Mouse (Mus musculus): ENCODE measurements at regions not wholly inside any gene's neighbourhood (a gene's known extent, or its start where the extent isn't known, plus 50 kb on each side); places are given as distances from the start of the nearest gene placed in this dataset.

- TF ChIP-seq TAL1 (conservative IDR thresholded peaks at IDR 0.05; ENCODE audit: low read depth, low read length) (no peak), POLR2AphosphoS5 (IDR thresholded peaks at IDR 0.05; ENCODE audit: insufficient replicate concordance, low read depth, low read length) (no peak), GATA1 (IDR thresholded peaks at IDR 0.05; ENCODE audit: borderline replicate concordance, low read length) (no peak), CTCF (IDR thresholded peaks at IDR 0.05; ENCODE audit: low read depth, low read length) (no peak), GATA2 (IDR thresholded peaks at IDR 0.05; ENCODE audit: borderline replicate concordance, low read depth, low read length) (no peak)
- Histone ChIP-seq H3K4me3 (ENCODE audit: low read depth, low read length) (no peak overlapping the region), H3K4me1 (ENCODE audit: insufficient read depth, low read depth, low read length) (no peaks in the 10 kb centered on the region), H3K36me3 (replicated peaks) (no peaks in the 10 kb centered on the region), H3K27me3 (ENCODE audit: insufficient read depth, low read length) (no peaks in the 10 kb centered on the region), H3K9me3 (replicated peaks) (peaks cover 5% of the 10 kb centered on the region; the same call in 1 of the 2 replicates)
- ATAC-seq (ENCODE audit: extremely low read depth, insufficient number of reproducible peaks, low FRiP score, poor library complexity, severe bottlenecking), result no peak
- no peak for DNase-seq (ENCODE audit: low spot score)
Observed at GRCm38 (mm10) chr3:156376717-156377116, 184.9 kb upstream of the Negr1 start.

GRCm38 (mm10) chr3:156382919-156383318 lies 178.7 kb upstream of the Negr1 start:
- no peak for ATAC-seq (ENCODE audit: extremely low read depth, insufficient number of reproducible peaks, low FRiP score, poor library complexity, severe bottlenecking)
- TF ChIP-seq GATA2 (IDR thresholded peaks at IDR 0.05; ENCODE audit: borderline replicate concordance, low read depth, low read length) (no peak), POLR2AphosphoS5 (IDR thresholded peaks at IDR 0.05; ENCODE audit: insufficient replicate concordance, low read depth, low read length) (no peak), CTCF (IDR thresholded peaks at IDR 0.05; ENCODE audit: low read depth, low read length) (no peak), TAL1 (conservative IDR thresholded peaks at IDR 0.05; ENCODE audit: low read depth, low read length) (no peak), GATA1 (IDR thresholded peaks at IDR 0.05; ENCODE audit: borderline replicate concordance, low read length) (no peak)

GRCm38 (mm10) chr3:156406136-156406535 lies 155.5 kb upstream of the Negr1 start:
- H3K36me3 ChIP-seq (replicated peaks), result no peaks in the 10 kb centered on the region
- H3K9me3 ChIP-seq (replicated peaks), result peaks cover 4% of the 10 kb centered on the region; the same call in 1 of the 2 replicates
- no peaks in the 10 kb centered on the region for H3K4me1 ChIP-seq (ENCODE audit: insufficient read depth, low read depth, low read length)
- H3K27me3 ChIP-seq (ENCODE audit: insufficient read depth, low read length), result no peaks in the 10 kb centered on the region
- ATAC-seq (ENCODE audit: extremely low read depth, insufficient number of reproducible peaks, low FRiP score, poor library complexity, severe bottlenecking) (no peak), DNase-seq (ENCODE audit: low spot score) (no peak)
- no peak for TF ChIP-seq CTCF (IDR thresholded peaks at IDR 0.05; ENCODE audit: low read depth, low read length)
- TF ChIP-seq GATA2 (IDR thresholded peaks at IDR 0.05; ENCODE audit: borderline replicate concordance, low read depth, low read length), result no peak
- no peak for TF ChIP-seq TAL1 (conservative IDR thresholded peaks at IDR 0.05; ENCODE audit: low read depth, low read length)
- no peak for TF ChIP-seq GATA1 (IDR thresholded peaks at IDR 0.05; ENCODE audit: borderline replicate concordance, low read length)
- no peak for TF ChIP-seq POLR2AphosphoS5 (IDR thresholded peaks at IDR 0.05; ENCODE audit: insufficient replicate concordance, low read depth, low read length)
- no peak overlapping the region for H3K4me3 ChIP-seq (ENCODE audit: low read depth, low read length)

More at GRCm38 (mm10) chr3:156382919-156383318, 178.7 kb upstream of the Negr1 start:
- Histone ChIP-seq H3K4me1 (ENCODE audit: insufficient read depth, low read depth, low read length) (no peaks in the 10 kb centered on the region), H3K4me3 (ENCODE audit: low read depth, low read length) (no peak overlapping the region), H3K9me3 (replicated peaks) (no peaks in the 10 kb centered on the region), H3K27me3 (ENCODE audit: insufficient read depth, low read length) (no peaks in the 10 kb centered on the region), H3K36me3 (replicated peaks) (no peaks in the 10 kb centered on the region)
- DNase-seq (ENCODE audit: low spot score), result no peak

- Histone ChIP-seq H3K4me1 (ENCODE audit: insufficient read depth, low read depth, low read length) (no peaks in the 10 kb centered on the region), H3K27me3 (ENCODE audit: insufficient read depth, low read length) (no peaks in the 10 kb centered on the region), H3K9me3 (replicated peaks) (peaks cover 4% of the 10 kb centered on the region; the same call in 1 of the 2 replicates), H3K4me3 (ENCODE audit: low read depth, low read length) (no peak overlapping the region), H3K36me3 (replicated peaks) (no peaks in the 10 kb centered on the region)
- ATAC-seq (ENCODE audit: extremely low read depth, insufficient number of reproducible peaks, low FRiP score, poor library complexity, severe bottlenecking), result no peak
- DNase-seq (ENCODE audit: low spot score), result no peak
- no peak for TF ChIP-seq CTCF (IDR thresholded peaks at IDR 0.05; ENCODE audit: low read depth, low read length)
- no peak for TF ChIP-seq POLR2AphosphoS5 (IDR thresholded peaks at IDR 0.05; ENCODE audit: insufficient replicate concordance, low read depth, low read length)
- TF ChIP-seq GATA1 (IDR thresholded peaks at IDR 0.05; ENCODE audit: borderline replicate concordance, low read length), result no peak
- TF ChIP-seq TAL1 (conservative IDR thresholded peaks at IDR 0.05; ENCODE audit: low read depth, low read length), result no peak
- TF ChIP-seq GATA2 (IDR thresholded peaks at IDR 0.05; ENCODE audit: borderline replicate concordance, low read depth, low read length), result no peak
Observed at GRCm38 (mm10) chr3:156407112-156407511, 154.5 kb upstream of the Negr1 start.

GRCm38 (mm10) chr3:156410126-156410525 lies 151.5 kb upstream of the Negr1 start:
- no peak for TF ChIP-seq GATA1 (IDR thresholded peaks at IDR 0.05; ENCODE audit: borderline replicate concordance, low read length)
- no peak for TF ChIP-seq POLR2AphosphoS5 (IDR thresholded peaks at IDR 0.05; ENCODE audit: insufficient replicate concordance, low read depth, low read length)
- DNase-seq (ENCODE audit: low spot score) (no peak), ATAC-seq (ENCODE audit: extremely low read depth, insufficient number of reproducible peaks, low FRiP score, poor library complexity, severe bottlenecking) (no peak)
- H3K4me3 ChIP-seq (ENCODE audit: low read depth, low read length), result no peak overlapping the region
- no peaks in the 10 kb centered on the region for H3K4me1 ChIP-seq (ENCODE audit: insufficient read depth, low read depth, low read length)
- peaks cover 5% of the 10 kb centered on the region for H3K9me3 ChIP-seq (replicated peaks)
- H3K27me3 ChIP-seq (ENCODE audit: insufficient read depth, low read length), result no peaks in the 10 kb centered on the region
- H3K36me3 ChIP-seq (replicated peaks), result no peaks in the 10 kb centered on the region

- ATAC-seq (ENCODE audit: extremely low read depth, insufficient number of reproducible peaks, low FRiP score, poor library complexity, severe bottlenecking) (no peak), DNase-seq (ENCODE audit: low spot score) (no peak)
- no peaks in the 10 kb centered on the region for H3K4me1 ChIP-seq (ENCODE audit: insufficient read depth, low read depth, low read length)
- TF ChIP-seq CTCF (IDR thresholded peaks at IDR 0.05; ENCODE audit: low read depth, low read length) (no peak), GATA2 (IDR thresholded peaks at IDR 0.05; ENCODE audit: borderline replicate concordance, low read depth, low read length) (no peak), GATA1 (IDR thresholded peaks at IDR 0.05; ENCODE audit: borderline replicate concordance, low read length) (no peak), TAL1 (conservative IDR thresholded peaks at IDR 0.05; ENCODE audit: low read depth, low read length) (no peak), POLR2AphosphoS5 (IDR thresholded peaks at IDR 0.05; ENCODE audit: insufficient replicate concordance, low read depth, low read length) (no peak)
- H3K36me3 ChIP-seq (replicated peaks), result no peaks in the 10 kb centered on the region
- H3K4me3 ChIP-seq (ENCODE audit: low read depth, low read length), result no peak overlapping the region
- H3K9me3 ChIP-seq (replicated peaks), result peaks cover 5% of the 10 kb centered on the region
- no peaks in the 10 kb centered on the region for H3K27me3 ChIP-seq (ENCODE audit: insufficient read depth, low read length)
Observed at GRCm38 (mm10) chr3:156412757-156413156, 148.8 kb upstream of the Negr1 start.
